Mouse (Mus musculus): ENCODE measurements around the gene Cbfa2t2. TPM values are rescaled to one million over a fixed set of nuclear protein-coding genes. Genes with fewer than 3 reads are reported as not detected.

Gene Cbfa2t2
- polyA plus RNA-seq, 1 experiment from 2014 or later: 30.8 TPM

DNA sequence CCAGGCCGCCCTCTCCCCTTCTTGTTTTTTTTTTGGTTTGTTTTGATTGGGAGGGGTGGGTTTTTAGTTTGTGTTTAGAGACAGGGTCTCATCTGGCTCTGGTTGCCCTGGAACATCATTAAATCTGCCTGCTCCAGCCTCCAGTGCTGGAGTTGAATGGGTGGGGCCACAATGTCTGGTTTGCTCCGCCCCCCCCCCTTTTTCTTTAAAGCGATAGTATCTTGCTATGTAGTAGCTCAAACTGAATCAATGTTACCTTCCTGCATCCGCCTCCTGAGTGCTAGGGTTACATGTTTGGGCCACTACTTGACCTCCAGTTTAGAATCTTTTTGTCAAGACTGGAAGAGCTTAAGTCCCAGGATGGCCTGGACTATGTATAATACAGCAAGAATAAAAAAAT is 135.0 kb downstream of the Cbfa2t2 start:
- Histone ChIP-seq H3K4me1 (ENCODE audit: control insufficient read depth in 2 of 2, insufficient read depth in 2 of 2, low read length in 2 of 2) (peaks cover 23 to 31% of the 10 kb centered on the region in 2 experiments), H3K9ac (ENCODE audit: low read length) (no peak overlapping the region), H3K9me3 (ENCODE audit: control insufficient read depth, low read length) (no peaks in the 10 kb centered on the region), H3K4me3 (ENCODE audit: control insufficient read depth in 1 of 2, insufficient read depth in 1 of 2, low read depth in 1 of 2, low read length in 2 of 2) (no peak overlapping the region), H3K27ac (replicated peaks in 1 of 2; ENCODE audit: control insufficient read depth in 1 of 2, insufficient read depth in 1 of 2, low read depth in 2 of 2, low read length in 2 of 2) (no peak overlapping the region), H3K4me2 (ENCODE audit: low read length) (no peak overlapping the region), H3K36me3 (ENCODE audit: control insufficient read depth, insufficient read depth, low read length) (no peaks in the 10 kb centered on the region), H3K27me3 (ENCODE audit: control insufficient read depth, insufficient read depth, low read length) (no peaks in the 10 kb centered on the region)
- no peak for ATAC-seq (ENCODE audit: insufficient number of reproducible peaks, insufficient read depth, low FRiP score, low read depth)
- 88% methylated on average over 4 of the region's 4 CpGs for WGBS

DNA sequence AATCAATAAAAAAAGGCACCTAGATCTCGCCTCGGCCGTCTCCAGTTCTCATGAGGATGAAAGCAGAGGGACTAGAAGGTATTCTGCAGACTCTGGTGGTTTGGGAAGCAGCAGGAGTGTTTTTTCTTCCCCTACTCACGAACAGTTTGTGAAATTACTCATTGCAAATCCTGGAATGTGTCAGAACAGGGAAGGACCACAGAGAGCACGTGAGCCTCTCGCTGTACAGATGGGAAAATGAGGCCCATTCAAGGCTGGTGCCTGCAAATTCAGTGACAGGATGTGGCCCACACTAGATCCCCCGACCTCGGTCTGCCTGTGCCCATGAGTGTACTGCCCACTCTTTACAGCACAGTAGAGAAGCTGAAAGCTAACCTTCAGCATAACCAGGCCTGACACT is 135.7 kb downstream of the Cbfa2t2 start:
- no peaks in the 10 kb centered on the region for H3K27me3 ChIP-seq (ENCODE audit: control insufficient read depth, insufficient read depth, low read length)
- no peaks in the 10 kb centered on the region for H3K36me3 ChIP-seq (ENCODE audit: control insufficient read depth, insufficient read depth, low read length)
- H3K27ac ChIP-seq (replicated peaks in 1 of 2; ENCODE audit: control insufficient read depth in 1 of 2, insufficient read depth in 1 of 2, low read depth in 2 of 2, low read length in 2 of 2): no peak overlapping the region
- peaks cover 23 to 26% of the 10 kb centered on the region in 2 experiments for H3K4me1 ChIP-seq (ENCODE audit: control insufficient read depth in 2 of 2, insufficient read depth in 2 of 2, low read length in 2 of 2)
- H3K4me2 ChIP-seq (ENCODE audit: low read length): no peak overlapping the region
- no peak overlapping the region for H3K4me3 ChIP-seq (ENCODE audit: control insufficient read depth in 1 of 2, insufficient read depth in 1 of 2, low read depth in 1 of 2, low read length in 2 of 2)
- no peaks in the 10 kb centered on the region for H3K9me3 ChIP-seq (ENCODE audit: control insufficient read depth, low read length)
- 74% methylated on average over 8 of the region's 8 CpGs for WGBS
- no peak overlapping the region for H3K9ac ChIP-seq (ENCODE audit: low read length)
- no peak for ATAC-seq (ENCODE audit: insufficient number of reproducible peaks, insufficient read depth, low FRiP score, low read depth)

DNA sequence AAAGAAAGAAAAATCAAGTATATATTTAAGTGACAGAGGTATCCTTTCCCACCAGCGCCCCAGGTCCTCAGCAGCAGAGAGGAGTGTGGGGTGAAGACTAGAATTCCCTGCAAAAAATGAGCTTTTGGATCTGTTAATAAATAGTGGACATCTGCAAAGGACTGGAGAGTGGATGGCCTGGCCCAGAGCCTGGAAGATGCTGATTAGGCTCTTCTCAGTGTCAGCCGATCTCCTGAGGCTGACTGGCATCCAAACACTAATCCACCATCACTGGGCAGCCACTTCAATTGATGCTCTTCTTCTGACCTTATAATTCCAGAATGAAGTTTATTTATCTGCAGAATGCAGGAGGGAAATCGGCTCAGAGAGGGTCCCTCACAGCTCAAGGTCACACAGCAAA is 136.7 kb downstream of the Cbfa2t2 start:
- Histone ChIP-seq H3K9me3 (ENCODE audit: control insufficient read depth, low read length) (no peaks in the 10 kb centered on the region), H3K4me1 (ENCODE audit: control insufficient read depth in 2 of 2, insufficient read depth in 2 of 2, low read length in 2 of 2) (peaks cover 22 to 24% of the 10 kb centered on the region in 2 experiments), H3K27me3 (ENCODE audit: control insufficient read depth, insufficient read depth, low read length) (no peaks in the 10 kb centered on the region), H3K9ac (ENCODE audit: low read length) (no peak overlapping the region), H3K4me2 (ENCODE audit: low read length) (no peak overlapping the region), H3K4me3 (ENCODE audit: control insufficient read depth in 1 of 2, insufficient read depth in 1 of 2, low read depth in 1 of 2, low read length in 2 of 2) (no peak overlapping the region), H3K27ac (replicated peaks in 1 of 2; ENCODE audit: control insufficient read depth in 1 of 2, insufficient read depth in 1 of 2, low read depth in 2 of 2, low read length in 2 of 2) (no peak overlapping the region), H3K36me3 (ENCODE audit: control insufficient read depth, insufficient read depth, low read length) (no peaks in the 10 kb centered on the region)
- WGBS: 76% methylated on average over 3 of the region's 3 CpGs
- no peak for ATAC-seq (ENCODE audit: insufficient number of reproducible peaks, insufficient read depth, low FRiP score, low read depth)

DNA sequence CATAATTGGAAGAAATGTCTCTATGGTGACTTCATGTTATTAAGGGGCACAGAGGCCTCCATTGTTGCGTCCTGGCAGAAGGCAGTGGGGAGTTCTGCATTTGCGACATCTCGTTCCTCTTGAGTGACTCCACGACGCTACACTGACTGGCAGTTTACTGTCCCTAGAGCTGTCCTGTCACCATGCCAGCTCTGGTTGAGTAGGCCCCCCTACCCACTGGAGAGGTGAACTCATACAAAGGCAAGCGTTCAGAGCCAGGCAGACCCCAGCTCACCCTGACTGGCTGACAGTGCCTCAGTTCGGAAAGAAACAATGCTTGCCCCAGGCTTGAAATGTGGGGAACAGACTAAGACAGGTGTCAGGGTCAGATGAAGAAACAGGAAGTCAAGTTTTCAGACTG is 138.0 kb downstream of the Cbfa2t2 start:
- H3K36me3 ChIP-seq (ENCODE audit: control insufficient read depth, insufficient read depth, low read length): no peaks in the 10 kb centered on the region
- WGBS: 70% methylated on average over 7 of the region's 7 CpGs
- H3K9ac ChIP-seq (ENCODE audit: low read length): no peak overlapping the region
- no peaks in the 10 kb centered on the region for H3K27me3 ChIP-seq (ENCODE audit: control insufficient read depth, insufficient read depth, low read length)
- no peak overlapping the region for H3K4me2 ChIP-seq (ENCODE audit: low read length)
- ATAC-seq (ENCODE audit: insufficient number of reproducible peaks, insufficient read depth, low FRiP score, low read depth): no peak
- H3K9me3 ChIP-seq (ENCODE audit: control insufficient read depth, low read length): no peaks in the 10 kb centered on the region
- no peak overlapping the region for H3K4me3 ChIP-seq (ENCODE audit: control insufficient read depth in 1 of 2, insufficient read depth in 1 of 2, low read depth in 1 of 2, low read length in 2 of 2)
- H3K4me1 ChIP-seq (ENCODE audit: control insufficient read depth in 2 of 2, insufficient read depth in 2 of 2, low read length in 2 of 2): peaks cover 11 to 13% of the 10 kb centered on the region in 2 experiments
- H3K27ac ChIP-seq (replicated peaks in 1 of 2; ENCODE audit: control insufficient read depth in 1 of 2, insufficient read depth in 1 of 2, low read depth in 2 of 2, low read length in 2 of 2): no peak overlapping the region

DNA sequence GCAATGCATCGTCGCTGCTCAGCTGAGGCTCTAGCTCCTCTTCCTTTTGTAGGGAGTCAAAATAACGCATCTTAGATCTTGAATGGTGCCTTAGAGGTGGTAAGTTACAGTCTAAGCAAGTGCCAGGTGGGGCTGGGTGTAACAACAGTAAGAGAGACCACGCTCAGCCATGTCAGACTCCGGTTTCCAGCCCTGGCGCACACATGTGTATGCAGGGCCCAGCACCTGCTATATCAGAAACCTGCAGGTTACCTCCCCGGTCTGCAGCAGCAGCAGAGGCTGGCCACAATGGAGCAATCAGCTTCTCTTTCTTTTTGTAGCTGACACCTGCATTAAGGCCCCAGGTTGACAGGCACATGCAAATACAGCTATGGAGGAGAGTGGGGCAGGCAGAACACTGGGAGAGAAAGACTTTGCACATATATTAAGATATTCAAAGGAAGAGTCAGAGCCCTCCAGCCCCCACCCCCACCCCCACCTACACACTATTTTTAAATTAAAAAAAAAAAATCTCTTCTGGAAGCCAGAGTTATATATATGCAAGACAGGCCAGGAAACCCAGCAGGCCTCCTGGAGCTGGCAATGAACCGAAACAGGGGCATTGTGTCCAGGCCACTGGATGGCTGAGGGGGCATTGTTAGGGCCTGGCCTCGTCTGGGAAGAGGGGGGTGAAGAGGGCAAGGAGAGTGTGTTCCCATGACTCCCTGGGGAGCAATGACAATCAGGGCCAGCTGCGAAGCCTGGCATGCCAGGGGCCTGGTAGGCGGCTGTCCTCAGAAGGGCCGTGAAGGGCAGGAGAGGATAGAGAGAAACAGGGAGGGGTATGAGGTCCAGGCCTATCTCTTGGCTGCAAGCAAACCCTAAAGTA is 140.8 kb downstream of the Cbfa2t2 start:
- no peaks in the 10 kb centered on the region for H3K27me3 ChIP-seq (ENCODE audit: control insufficient read depth, insufficient read depth, low read length)
- WGBS: 52% methylated on average over 12 of the region's 12 CpGs
- H3K4me3 ChIP-seq (ENCODE audit: control insufficient read depth in 1 of 2, insufficient read depth in 1 of 2, low read depth in 1 of 2, low read length in 2 of 2): no peak overlapping the region
- 0 out of 2 replicates have a peak, but pooled peaks cover 3% of the 10 kb centered on the region for H3K9me3 ChIP-seq (ENCODE audit: control insufficient read depth, low read length)
- no peak overlapping the region for H3K4me2 ChIP-seq (ENCODE audit: low read length)
- H3K4me1 ChIP-seq (ENCODE audit: control insufficient read depth in 2 of 2, insufficient read depth in 2 of 2, low read length in 2 of 2): peaks cover 8 to 9% of the 10 kb centered on the region in 2 experiments; a peak in 3 of 4 replicates
- H3K36me3 ChIP-seq (ENCODE audit: control insufficient read depth, insufficient read depth, low read length): no peaks in the 10 kb centered on the region
- no peak for ATAC-seq (ENCODE audit: insufficient number of reproducible peaks, insufficient read depth, low FRiP score, low read depth)
- no peak overlapping the region; a peak in 1 of 4 replicates for H3K27ac ChIP-seq (replicated peaks in 1 of 2; ENCODE audit: control insufficient read depth in 1 of 2, insufficient read depth in 1 of 2, low read depth in 2 of 2, low read length in 2 of 2)
- peak overlapping the region; percentile 21; the same call in 1 of the 2 replicates for H3K9ac ChIP-seq (ENCODE audit: low read length)

DNA sequence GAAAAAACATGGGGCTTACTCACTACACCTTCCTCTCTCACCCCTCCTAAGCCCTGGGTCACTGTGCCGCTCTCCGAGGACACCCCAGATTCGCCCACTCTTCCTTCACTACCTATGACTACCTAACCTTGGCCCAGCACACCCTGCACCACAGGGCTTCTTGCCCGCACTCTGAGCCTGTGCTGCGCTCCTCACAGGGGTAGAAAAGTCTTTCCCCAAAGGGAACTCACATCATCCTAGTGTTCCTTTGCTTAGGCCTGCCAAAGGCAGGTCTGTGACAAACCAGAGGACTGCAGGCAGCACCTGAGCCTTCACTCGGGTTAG is 141.4 kb downstream of the Cbfa2t2 start:
- Histone ChIP-seq H3K4me1 (ENCODE audit: control insufficient read depth in 2 of 2, insufficient read depth in 2 of 2, low read length in 2 of 2) (peaks cover 8 to 9% of the 10 kb centered on the region in 2 experiments; a peak in 3 of 4 replicates), H3K4me3 (ENCODE audit: control insufficient read depth in 1 of 2, insufficient read depth in 1 of 2, low read depth in 1 of 2, low read length in 2 of 2) (no peak overlapping the region), H3K9me3 (ENCODE audit: control insufficient read depth, low read length) (0 out of 2 replicates have a peak, but pooled peaks cover 3% of the 10 kb centered on the region), H3K4me2 (ENCODE audit: low read length) (no peak overlapping the region), H3K36me3 (ENCODE audit: control insufficient read depth, insufficient read depth, low read length) (no peaks in the 10 kb centered on the region), H3K27ac (replicated peaks in 1 of 2; ENCODE audit: control insufficient read depth in 1 of 2, insufficient read depth in 1 of 2, low read depth in 2 of 2, low read length in 2 of 2) (no peak overlapping the region; a peak in 1 of 4 replicates), H3K27me3 (ENCODE audit: control insufficient read depth, insufficient read depth, low read length) (no peaks in the 10 kb centered on the region), H3K9ac (ENCODE audit: low read length) (no peak overlapping the region; the same call in 1 of the 2 replicates)
- 89% methylated on average over 6 of the region's 6 CpGs for WGBS
- ATAC-seq (ENCODE audit: insufficient number of reproducible peaks, insufficient read depth, low FRiP score, low read depth): no peak

DNA sequence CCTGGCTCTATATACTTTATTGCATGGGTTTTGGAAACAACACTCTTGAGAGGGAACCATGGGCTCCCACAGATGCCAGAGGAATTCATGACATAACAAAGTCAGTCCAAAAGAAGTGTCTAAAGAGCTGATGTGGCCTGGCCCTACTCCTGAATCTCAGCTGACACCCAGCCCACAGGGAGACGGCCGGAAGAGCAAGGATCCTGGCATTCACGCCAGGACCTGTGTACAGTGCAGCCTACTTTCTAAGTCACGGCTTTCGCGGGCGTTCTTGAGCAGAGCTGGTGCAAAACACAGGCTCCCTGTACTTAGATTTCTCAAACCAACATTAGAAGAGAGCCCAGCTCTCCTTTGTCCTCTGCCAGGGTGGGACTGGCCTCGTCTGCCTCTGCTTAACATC is 144.3 kb downstream of the Cbfa2t2 start:
- WGBS: 52% methylated on average over 8 of the region's 8 CpGs
- ATAC-seq (ENCODE audit: insufficient number of reproducible peaks, insufficient read depth, low FRiP score, low read depth): no peak
- Histone ChIP-seq H3K9me3 (ENCODE audit: control insufficient read depth, low read length) (0 out of 2 replicates have a peak, but pooled peaks cover 3% of the 10 kb centered on the region), H3K4me1 (ENCODE audit: control insufficient read depth in 2 of 2, insufficient read depth in 2 of 2, low read length in 2 of 2) (peaks cover 17 to 22% of the 10 kb centered on the region in 2 experiments), H3K27me3 (ENCODE audit: control insufficient read depth, insufficient read depth, low read length) (no peaks in the 10 kb centered on the region), H3K9ac (ENCODE audit: low read length) (no peak overlapping the region), H3K36me3 (ENCODE audit: control insufficient read depth, insufficient read depth, low read length) (no peaks in the 10 kb centered on the region), H3K4me3 (ENCODE audit: control insufficient read depth in 1 of 2, insufficient read depth in 1 of 2, low read depth in 1 of 2, low read length in 2 of 2) (no peak overlapping the region), H3K27ac (replicated peaks in 1 of 2; ENCODE audit: control insufficient read depth in 1 of 2, insufficient read depth in 1 of 2, low read depth in 2 of 2, low read length in 2 of 2) (peak overlapping the region in 1 of 2 experiments; percentile 39; a peak in 1 of 4 replicates), H3K4me2 (ENCODE audit: low read length) (no peak overlapping the region)
